Mouse (Mus musculus) liver, postnatal 0 days (tissue): ENCODE results near the gene Atp7b.

Experiments used
- CTCF ChIP-seq: sonication (generic); IDR thresholded peaks from 2 replicates; pipeline ENCODE4 v1.5.1; 2016; ENCODE audit warnings: antibody characterized with exemption, low read depth
- EP300 ChIP-seq: IDR thresholded peaks from 2 replicates; pipeline ENCODE4 v1.6.1; 2016; ENCODE audit warnings: antibody characterized with exemption, low read depth, mild to moderate bottlenecking

DNA sequence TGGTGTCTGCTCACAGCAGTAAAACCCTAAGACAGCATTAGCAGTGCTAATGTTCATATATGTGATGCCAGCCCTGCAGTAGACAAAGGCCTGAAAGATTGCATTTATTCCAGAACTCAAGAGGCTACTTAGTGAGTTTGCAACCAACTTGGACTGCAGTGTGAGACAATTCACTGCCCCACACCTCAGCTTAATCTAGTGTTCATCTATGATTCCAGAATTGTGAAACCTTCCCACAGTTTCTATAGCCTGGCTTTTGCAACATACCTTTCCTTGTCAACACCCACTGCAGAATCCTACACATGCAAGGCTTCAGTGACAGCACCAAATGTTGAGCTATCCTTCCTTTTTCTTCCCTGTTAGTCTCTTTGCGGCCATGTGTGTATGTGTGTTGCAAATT, 93.5 kb downstream of the Atp7b start:
- TF ChIP-seq CTCF, result no peak
- TF ChIP-seq EP300, result no peak
